Mouse (Mus musculus) midbrain, embryonic 14.5 days (tissue): ENCODE data around the gene Slc29a3. TPM values are rescaled to one million over a fixed set of nuclear protein-coding genes. Genes with fewer than 3 reads are reported as not detected.

Source experiments
- ATAC-seq: fragments of 200-750 bp; cut with Nextera tagmentation; 2 replicates; pipeline ENCODE4 v1.8.0; 2017; ENCODE audit warnings: moderate number of reproducible peaks, moderate library complexity; ENCODE audit not compliant: low FRiP score, low TSS enrichment
- DNase-seq: peaks from one replicate; pipeline ENCODE4 v3.0.0-alpha.2; 2015
- H3K27ac ChIP-seq: fragments of 300-500 bp; sonication (generic); replicated peaks from 2 replicates; pipeline ENCODE4 v1.5.1; 2014; ENCODE audit warnings: mild to moderate bottlenecking, low read depth, low read length, moderate library complexity
- H3K27me3 ChIP-seq: fragments of 300-500 bp; sonication (generic); 2 replicates; pipeline ENCODE4 v1.6.1; 2014; ENCODE audit warnings: low read length, control low read depth, mixed read lengths; ENCODE audit not compliant: control insufficient read depth, insufficient read depth
- H3K36me3 ChIP-seq: fragments of 300-500 bp; sonication (generic); 2 replicates; pipeline ENCODE4 v1.6.1; 2014; ENCODE audit warnings: low read length, control low read depth; ENCODE audit not compliant: control insufficient read depth, insufficient read depth
- H3K4me1 ChIP-seq: fragments of 300-500 bp; sonication (generic); 2 replicates; pipeline ENCODE4 v1.6.1; 2014; ENCODE audit warnings: mild to moderate bottlenecking, antibody characterized with exemption, low read length, control low read depth; ENCODE audit not compliant: control insufficient read depth, insufficient read depth
- H3K4me2 ChIP-seq: fragments of 300-500 bp; sonication (generic); 2 replicates; pipeline ENCODE4 v1.6.1; 2014; ENCODE audit warnings: mild to moderate bottlenecking, low read length, moderate library complexity
- H3K4me3 ChIP-seq: fragments of 300-500 bp; sonication (generic); replicated peaks from 2 replicates; pipeline ENCODE4 v1.5.1; 2014; ENCODE audit warnings: low read depth, low read length
- H3K9ac ChIP-seq: fragments of 300-500 bp; sonication (generic); replicated peaks from 2 replicates; pipeline ENCODE4 v1.6.1; 2014; ENCODE audit warnings: mild to moderate bottlenecking, low read length, moderate library complexity
- H3K9me3 ChIP-seq: fragments of 300-500 bp; sonication (generic); 2 replicates; pipeline ENCODE4 v1.6.1; 2016; ENCODE audit warnings: low read length, control low read depth, mixed read lengths; ENCODE audit not compliant: control insufficient read depth
- WGBS: fragments of 180-500 bp; shearing (Covaris S2); extraction: QIAGEN DNeasy Blood & Tissue Kit; methylation state at CpG from one replicate; pipeline ENCODE4 v1.1.7; 2014; 5-methylcytosine and 5-hydroxymethylcytosine counted together
- polyA plus RNA-seq: library from polyadenylated mRNA; unstranded; fragments of >200 nt; fragmentation: Nextera tagmentation; extraction: Ambion mirVana; gene quantifications from 2 replicates; pipeline ENCODE4 v1.2.1, GENCODE M21; 2014

The Slc29a3 gene
- polyA plus RNA-seq, 1 experiment from 2014 or later, result 8.5 TPM

DNA sequence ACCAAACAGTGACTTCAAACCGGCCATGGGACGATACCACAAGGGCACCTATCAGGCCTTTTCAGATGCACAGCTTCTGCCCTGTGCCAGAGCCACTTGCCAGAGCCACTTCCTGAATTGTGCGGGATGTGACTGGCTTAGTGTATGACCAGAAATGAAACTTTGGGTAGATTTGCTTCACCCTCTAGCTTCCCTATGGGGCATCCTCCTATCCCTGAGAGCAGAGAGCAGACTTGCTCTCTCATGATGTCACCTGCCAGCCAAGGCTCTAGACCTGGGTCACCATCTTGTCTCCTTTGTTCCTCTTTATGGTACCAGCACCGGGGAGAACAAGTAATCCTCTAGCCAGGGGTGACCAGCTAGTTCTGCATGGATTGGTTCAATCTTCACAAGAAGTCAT, 46.3 kb downstream of the Slc29a3 start:
- 89% methylated on average over 4 of the region's 4 CpGs for WGBS
- no peak overlapping the region for H3K27ac ChIP-seq
- no peak for DNase-seq
- H3K4me2 ChIP-seq, result no peak overlapping the region
- ATAC-seq, result no peak
- H3K4me3 ChIP-seq, result no peak overlapping the region
- H3K9me3 ChIP-seq, result no peaks in the 10 kb centered on the region
- H3K36me3 ChIP-seq, result no peaks in the 10 kb centered on the region
- H3K9ac ChIP-seq, result no peak overlapping the region
- H3K27me3 ChIP-seq, result no peaks in the 10 kb centered on the region
- no peaks in the 10 kb centered on the region for H3K4me1 ChIP-seq

DNA sequence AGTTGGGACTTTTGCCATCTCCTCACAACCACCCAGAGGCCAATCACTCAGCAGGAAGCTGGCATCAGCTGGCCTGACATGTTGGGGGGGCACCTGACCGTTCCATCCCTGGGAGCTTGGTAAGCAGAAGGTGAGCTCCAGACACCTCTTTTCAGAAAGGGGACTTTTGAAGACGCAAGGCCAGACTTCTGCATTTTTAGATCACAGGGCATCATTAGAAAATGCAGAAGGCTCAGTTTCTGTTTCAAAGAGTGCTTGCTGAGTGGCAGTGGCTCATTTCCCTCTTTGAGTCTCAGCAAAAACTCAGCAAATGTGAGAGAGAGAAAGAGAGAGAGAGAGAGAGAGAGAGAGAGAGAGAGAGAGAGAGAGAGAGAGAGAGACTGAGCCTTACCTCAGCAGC, 47.5 kb downstream of the Slc29a3 start:
- H3K27ac ChIP-seq, result no peak overlapping the region
- H3K9ac ChIP-seq, result no peak overlapping the region
- no peak overlapping the region for H3K4me2 ChIP-seq
- no peaks in the 10 kb centered on the region for H3K27me3 ChIP-seq
- ATAC-seq (no peak), DNase-seq (no peak)
- H3K4me3 ChIP-seq, result no peak overlapping the region
- no peaks in the 10 kb centered on the region for H3K4me1 ChIP-seq
- WGBS, result 78% methylated on average over 2 of the region's 2 CpGs
- H3K36me3 ChIP-seq, result no peaks in the 10 kb centered on the region
- H3K9me3 ChIP-seq, result no peaks in the 10 kb centered on the region

GRCm38 (mm10) chr10:60697775-60698174, 54.8 kb downstream of the Slc29a3 start:
- H3K27me3 ChIP-seq, result no peaks in the 10 kb centered on the region; the same call in 1 of the 2 replicates
- no peaks in the 10 kb centered on the region for H3K36me3 ChIP-seq
- H3K9me3 ChIP-seq, result no peaks in the 10 kb centered on the region
- no peak overlapping the region for H3K9ac ChIP-seq
- H3K4me1 ChIP-seq, result no peaks in the 10 kb centered on the region
- WGBS, result 92% methylated on average over 6 of the region's 6 CpGs
- H3K4me2 ChIP-seq, result no peak overlapping the region
- no peak overlapping the region for H3K4me3 ChIP-seq
- ATAC-seq, result no peak
- no peak for DNase-seq
- H3K27ac ChIP-seq, result no peak overlapping the region

GRCm38 (mm10) chr10:60696975-60697374, 55.6 kb downstream of the Slc29a3 start:
- DNase-seq, result peak; percentile 72
- Histone ChIP-seq H3K4me2 (no peak overlapping the region), H3K9ac (no peak overlapping the region), H3K27ac (no peak overlapping the region), H3K9me3 (no peaks in the 10 kb centered on the region), H3K4me1 (no peaks in the 10 kb centered on the region), H3K4me3 (no peak overlapping the region), H3K27me3 (no peaks in the 10 kb centered on the region; the same call in 1 of the 2 replicates), H3K36me3 (no peaks in the 10 kb centered on the region)
- no peak; the same call in 1 of the 2 replicates for ATAC-seq
- WGBS, result 19% methylated on average over 5 of the region's 5 CpGs

GRCm38 (mm10) chr10:60696390-60696789, 56.2 kb downstream of the Slc29a3 start, which contains the start of gene Cdh23:
TSS of gene Cdh23 (minus strand) at chr10:60696490.
- DNase-seq (no peak), ATAC-seq (no peak)
- H3K9me3 ChIP-seq, result no peaks in the 10 kb centered on the region
- 92% methylated on average over 6 of the region's 6 CpGs for WGBS
- no peak within 1 kb of the TSS for H3K4me2 ChIP-seq
- H3K9ac ChIP-seq, result no peak within 1 kb of the TSS
- no peak within 1 kb of the TSS for H3K4me3 ChIP-seq
- H3K4me1 ChIP-seq, result no peaks in the 10 kb centered on the region
- no peak within 1 kb of the TSS for H3K27ac ChIP-seq
- H3K36me3 ChIP-seq, result no peaks in the 10 kb centered on the region
- no peaks in the 10 kb centered on the region; the same call in 1 of the 2 replicates for H3K27me3 ChIP-seq

DNA sequence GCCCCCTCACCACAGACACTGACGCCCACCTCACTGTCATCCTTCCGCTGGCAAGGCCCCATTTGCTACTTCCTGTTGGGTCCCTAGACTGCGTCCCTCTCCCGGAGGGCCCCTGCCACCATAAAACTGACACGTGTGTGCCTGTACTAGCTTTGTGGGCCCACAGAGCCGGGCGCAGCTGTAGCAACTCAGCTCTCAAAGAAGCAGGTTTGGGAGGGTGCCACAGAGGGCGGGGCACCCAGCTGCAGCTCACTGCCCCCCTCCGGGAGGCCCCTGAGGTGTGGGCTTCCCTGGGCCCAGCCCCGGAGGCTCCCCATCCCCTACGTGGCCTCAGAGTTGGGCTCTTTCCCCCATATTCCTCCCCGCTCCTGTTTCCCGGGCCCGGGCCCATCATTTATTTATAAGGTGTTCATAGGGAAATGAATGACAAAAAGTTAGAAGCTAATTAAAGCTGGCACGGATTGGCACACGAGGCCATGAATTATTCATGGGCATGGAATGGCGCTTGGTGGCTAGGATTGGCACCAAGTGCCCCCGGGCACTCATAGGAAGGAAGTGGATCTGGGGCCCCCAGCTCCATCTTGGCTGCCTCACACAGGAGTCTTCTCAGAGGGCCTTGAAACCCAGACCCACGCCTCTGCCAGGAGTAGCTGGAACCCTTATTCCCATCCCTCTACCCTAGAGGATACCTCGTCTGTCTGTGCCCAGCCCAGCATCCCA, 60.8 kb downstream of the Slc29a3 start:
- Histone ChIP-seq H3K4me2 (no peak overlapping the region), H3K4me1 (no peaks in the 10 kb centered on the region), H3K27me3 (peaks cover 18% of the 10 kb centered on the region), H3K9ac (no peak overlapping the region), H3K36me3 (no peaks in the 10 kb centered on the region), H3K27ac (peak overlapping the region; percentile 13; the same call in 1 of the 2 replicates), H3K4me3 (no peak overlapping the region), H3K9me3 (no peaks in the 10 kb centered on the region)
- WGBS, result 75% methylated on average over 20 of the region's 20 CpGs
- DNase-seq (peak; percentile 73), ATAC-seq (peak; percentile 57; the same call in 1 of the 2 replicates)

GRCm38 (mm10) chr10:60690960-60691359, 61.6 kb downstream of the Slc29a3 start:
- peaks cover 6% of the 10 kb centered on the region; the same call in 1 of the 2 replicates for H3K4me1 ChIP-seq
- no peak overlapping the region for H3K9ac ChIP-seq
- H3K4me3 ChIP-seq, result no peak overlapping the region
- ATAC-seq (no peak), DNase-seq (no peak)
- no peak overlapping the region for H3K27ac ChIP-seq
- H3K4me2 ChIP-seq, result no peak overlapping the region
- WGBS, result 60% methylated on average over 6 of the region's 6 CpGs
- H3K36me3 ChIP-seq, result no peaks in the 10 kb centered on the region
- peaks cover 26% of the 10 kb centered on the region for H3K27me3 ChIP-seq
- no peaks in the 10 kb centered on the region for H3K9me3 ChIP-seq

- Histone ChIP-seq H3K4me3 (no peak overlapping the region), H3K27me3 (peaks cover 42% of the 10 kb centered on the region), H3K36me3 (no peaks in the 10 kb centered on the region), H3K9ac (no peak overlapping the region), H3K4me1 (peaks cover 9% of the 10 kb centered on the region; the same call in 1 of the 2 replicates), H3K4me2 (no peak overlapping the region), H3K27ac (no peak overlapping the region), H3K9me3 (no peaks in the 10 kb centered on the region)
- WGBS, result 83% methylated on average over 4 of the region's 4 CpGs
- no peak for DNase-seq
- no peak for ATAC-seq
Observed at GRCm38 (mm10) chr10:60689396-60689795, 63.2 kb downstream of the Slc29a3 start.
